Mouse (Mus musculus) layer of hippocampus, adult 9-11 months (tissue): ENCODE data around the gene Shoc2.

ENCODE experiments used
- DNase-seq: peaks from one replicate; pipeline ENCODE4 v3.0.0; 2022

The Shoc2 gene

DNA sequence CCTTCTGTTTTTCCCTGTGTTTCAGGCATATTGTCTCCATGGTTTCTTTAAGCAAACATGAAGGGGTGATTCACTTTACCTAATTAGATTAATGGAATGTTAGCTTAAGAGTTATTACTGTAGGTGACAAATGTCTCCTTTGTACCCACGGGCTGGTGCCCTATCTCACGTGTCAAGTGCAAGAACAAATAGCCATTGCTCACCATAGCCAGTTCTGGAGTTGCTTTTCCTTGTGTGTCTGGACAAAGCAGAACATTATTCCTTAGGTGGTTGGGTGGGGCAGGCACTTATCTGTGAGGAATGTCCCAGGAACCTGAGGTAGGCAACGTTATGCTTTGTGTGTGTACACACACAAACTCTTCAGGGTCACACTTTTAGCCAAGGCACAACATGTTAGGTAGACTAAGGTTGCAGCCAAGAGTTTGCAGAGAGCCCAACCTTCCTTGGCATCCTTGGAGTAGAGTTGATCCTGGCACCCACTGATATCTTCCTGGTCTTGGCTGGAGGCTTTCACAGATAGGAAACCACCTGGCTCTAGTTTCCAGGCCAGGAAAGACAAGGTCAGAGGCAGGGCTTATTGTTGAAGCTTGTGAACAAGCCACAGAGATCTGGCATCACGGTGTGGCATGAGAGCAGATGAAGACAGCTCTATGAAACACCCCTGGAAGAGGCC, 96.4 kb downstream of the Shoc2 start:
- DNase-seq = no peak

GRCm38 (mm10) chr19:54041029-54041367, 96.9 kb downstream of the Shoc2 start:
- DNase-seq = no peak

DNA sequence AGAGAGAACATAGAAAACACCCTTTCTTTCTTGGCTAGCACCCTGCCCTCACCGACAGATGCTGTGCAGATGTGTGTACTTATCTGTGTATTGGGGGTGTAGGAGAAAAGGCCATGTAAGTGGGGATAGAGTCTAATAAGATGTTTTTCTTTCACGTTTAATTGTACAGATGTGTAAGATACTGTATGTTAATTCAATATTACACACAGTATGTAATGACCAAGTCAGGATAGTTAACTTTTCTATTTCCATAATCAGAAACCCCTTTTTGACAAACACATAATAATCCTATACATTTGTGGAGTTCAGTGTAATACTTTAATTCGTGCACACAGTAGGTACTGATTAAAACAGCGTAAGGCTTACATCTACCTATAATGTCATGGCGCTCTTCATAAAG, 99.7 kb downstream of the Shoc2 start, which contains the start of gene Adra2a:
Gene Adra2a, plus strand, starts transcription at position 301 of the 400 bp plus-strand sequence.
- DNase-seq = no peak

- DNase-seq = peak; percentile 50
Observed at GRCm38 (mm10) chr19:54044507-54045371, 100.6 kb downstream of the Shoc2 start.

DNA sequence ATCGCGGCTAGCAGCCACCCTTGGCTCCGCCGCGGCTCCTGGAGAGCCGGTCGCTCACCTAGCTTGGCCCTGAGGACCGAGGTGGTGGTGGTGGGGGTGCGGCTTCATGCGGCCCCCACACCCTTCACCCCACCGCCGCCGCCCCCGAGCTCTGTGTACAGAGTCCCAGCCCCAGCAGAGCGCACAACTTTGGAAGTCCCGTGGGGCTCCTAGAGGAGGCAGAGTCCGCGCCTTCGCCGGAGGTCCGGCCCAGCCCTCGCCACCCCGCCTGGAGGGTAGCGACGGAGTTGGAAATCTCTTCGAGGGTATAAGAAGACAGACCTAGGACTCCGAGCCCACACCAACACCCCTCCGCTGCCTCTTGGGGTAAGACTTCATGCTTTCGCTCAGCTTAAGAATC, 101.3 kb downstream of the Shoc2 start:
- DNase-seq = no peak

GRCm38 (mm10) chr19:54045931-54046683, 102.0 kb downstream of the Shoc2 start:
- no peak for DNase-seq

GRCm38 (mm10) chr19:54046684-54047070, 102.6 kb downstream of the Shoc2 start:
- no peak for DNase-seq

DNA sequence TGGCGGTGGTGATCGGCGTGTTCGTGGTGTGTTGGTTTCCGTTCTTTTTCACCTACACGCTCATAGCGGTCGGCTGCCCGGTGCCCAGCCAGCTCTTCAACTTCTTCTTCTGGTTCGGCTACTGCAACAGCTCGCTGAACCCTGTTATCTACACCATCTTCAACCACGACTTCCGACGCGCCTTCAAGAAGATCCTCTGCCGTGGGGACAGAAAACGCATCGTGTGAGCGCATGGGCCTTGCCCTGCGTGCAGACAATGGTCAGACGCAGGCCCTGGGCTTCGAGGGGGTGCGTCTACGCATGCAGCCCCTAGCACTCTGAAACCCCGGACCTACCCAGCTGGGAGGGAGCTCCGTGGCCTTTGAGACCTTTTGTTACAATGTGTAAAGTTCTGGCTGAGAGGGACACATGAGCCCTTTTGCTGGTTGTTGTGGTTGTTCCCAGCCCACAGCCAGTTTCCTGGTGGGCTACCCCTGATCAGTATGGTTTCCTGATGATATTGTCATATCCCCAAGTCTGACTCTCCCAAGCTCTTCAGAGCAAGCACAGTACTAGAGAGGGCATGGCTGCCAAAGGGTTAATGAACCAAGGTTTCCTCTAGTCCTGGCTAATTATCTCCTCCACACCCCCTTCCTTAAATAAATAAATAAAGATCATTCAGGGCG, 103.4 kb downstream of the Shoc2 start:
- DNase-seq = no peak

GRCm38 (mm10) chr19:54048161-54048885, 104.2 kb downstream of the Shoc2 start:
- DNase-seq = no peak

DNA sequence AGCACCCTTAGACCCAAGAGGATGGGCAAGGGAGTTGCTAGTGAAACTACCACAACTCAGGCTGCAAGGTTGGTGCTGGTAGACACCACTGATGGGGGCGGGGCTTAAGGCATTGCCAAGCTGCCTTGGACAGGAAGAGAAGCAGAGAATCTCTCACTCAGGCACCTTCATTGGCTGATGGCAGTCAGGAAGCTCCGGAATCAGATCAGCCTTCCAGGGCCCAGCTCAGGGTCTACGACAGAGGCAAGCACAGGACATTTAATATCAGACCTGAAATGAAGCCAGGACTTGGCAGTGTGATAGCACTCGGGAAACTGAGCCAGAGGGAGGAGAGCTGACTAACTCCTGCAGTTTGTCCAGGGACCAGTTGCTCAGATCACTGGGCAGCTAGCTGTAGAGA, 107.5 kb downstream of the Shoc2 start:
- DNase-seq = no peak

- no peak for DNase-seq
Observed at GRCm38 (mm10) chr19:54055845-54056244, 111.7 kb downstream of the Shoc2 start.

DNA sequence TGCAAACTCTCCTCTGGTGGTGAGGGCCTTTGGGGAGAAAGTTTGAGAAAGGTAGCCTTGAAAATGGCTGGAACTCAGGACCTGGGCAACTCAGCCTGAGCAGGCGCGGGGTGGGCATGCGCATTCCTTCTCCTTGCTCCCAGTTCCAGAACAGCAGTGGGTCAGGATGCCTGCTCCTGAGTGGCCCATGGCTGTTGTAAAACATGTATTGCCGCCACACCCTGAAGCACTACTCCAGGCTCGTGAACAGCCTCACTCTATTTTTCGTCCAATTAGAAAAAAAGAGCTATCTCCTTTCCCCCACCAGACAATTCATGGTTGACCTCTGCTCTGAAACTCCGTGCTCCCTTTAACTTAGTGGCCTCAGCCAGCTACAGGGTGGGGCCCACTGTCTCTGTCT, 124.3 kb downstream of the Shoc2 start:
- DNase-seq = no peak

DNA sequence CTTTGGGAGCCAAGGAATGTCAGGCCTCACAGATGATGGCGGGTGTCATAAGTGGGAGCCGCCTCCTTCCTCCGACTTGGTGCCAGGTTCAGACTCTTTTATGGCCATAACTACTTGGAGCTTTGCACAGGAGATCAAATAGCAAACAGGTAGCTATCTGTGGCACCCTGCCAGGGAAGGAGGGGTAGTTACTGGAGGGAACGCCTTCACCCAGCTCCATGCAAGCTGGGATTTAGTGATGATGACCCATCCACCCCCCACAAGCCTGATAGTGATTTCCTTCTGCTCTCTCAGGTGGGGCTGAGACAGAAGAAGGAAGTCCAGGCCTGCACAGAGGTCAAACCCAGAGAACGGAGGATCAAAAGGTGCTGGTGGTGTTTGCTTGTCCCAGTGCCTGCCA, 126.4 kb downstream of the Shoc2 start:
- no peak for DNase-seq

GRCm38 (mm10) chr19:54072233-54072800, 128.2 kb downstream of the Shoc2 start:
- DNase-seq = no peak

DNA sequence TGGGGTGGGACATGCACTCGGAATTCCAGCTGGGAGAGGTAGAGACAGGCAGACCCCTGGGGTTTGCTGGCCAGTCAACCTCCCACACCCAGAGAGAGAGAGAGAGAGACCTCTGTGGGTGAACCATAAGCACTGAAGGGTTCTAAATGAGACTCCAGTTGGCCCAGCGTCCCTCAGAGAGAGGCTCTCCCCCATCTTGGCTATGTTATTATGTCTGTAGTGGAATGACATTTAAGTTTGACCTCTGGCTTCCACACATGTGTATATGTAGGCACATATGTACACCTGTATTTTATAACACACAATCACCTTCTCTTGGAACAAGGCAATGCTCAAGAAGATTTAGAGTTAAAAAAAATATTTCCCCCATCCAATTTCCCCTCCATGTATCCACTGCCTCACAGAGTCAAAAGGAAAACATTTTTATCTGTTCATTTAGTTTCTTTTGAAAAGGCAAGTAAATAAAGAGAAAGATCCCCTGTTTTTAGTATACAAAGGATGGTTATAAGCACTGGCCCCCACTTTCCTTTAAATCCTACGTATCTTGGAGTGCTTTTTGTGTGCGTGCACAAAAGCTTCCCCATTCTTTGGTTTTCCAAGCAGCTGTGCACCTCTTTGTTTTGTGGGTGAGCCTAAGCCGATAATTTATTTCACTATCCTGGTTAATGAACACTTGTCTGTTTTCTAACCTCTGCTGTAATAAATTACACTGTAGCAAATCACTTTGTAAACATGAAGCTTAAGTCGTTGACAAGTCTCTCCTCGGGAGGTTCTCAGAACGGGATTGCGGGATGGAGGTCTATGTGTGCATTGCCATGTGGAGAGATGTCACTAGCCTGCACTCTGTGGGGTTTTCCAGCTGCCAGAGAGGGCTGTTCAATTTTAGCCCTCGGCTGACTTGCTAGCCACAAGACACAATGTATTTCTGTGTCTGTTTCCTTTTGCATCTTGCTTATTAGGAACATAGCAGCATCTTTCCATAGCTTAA, 132.6 kb downstream of the Shoc2 start:
- no peak for DNase-seq

DNA sequence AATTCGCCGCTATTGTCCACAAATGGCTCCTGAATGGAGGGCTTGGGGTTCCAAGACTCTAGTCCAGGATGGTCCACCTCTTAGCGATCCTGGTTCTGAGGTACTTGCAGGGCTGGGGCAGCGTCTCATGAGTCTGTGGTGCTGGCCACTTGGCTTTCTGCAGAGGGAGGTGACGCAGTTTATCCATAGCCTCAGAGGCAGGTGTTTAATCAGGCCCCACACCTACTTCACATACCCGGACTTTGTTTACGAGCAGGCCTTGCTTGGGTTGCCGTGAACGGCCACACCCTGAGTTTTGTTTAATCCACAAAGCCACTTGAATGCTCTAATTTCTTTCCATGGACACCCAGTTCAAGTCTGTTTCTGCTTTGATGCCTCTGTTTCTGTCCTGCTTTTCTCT, 137.2 kb downstream of the Shoc2 start:
- DNase-seq = no peak

GRCm38 (mm10) chr19:54081716-54082165, 137.6 kb downstream of the Shoc2 start:
- DNase-seq = no peak
